Mouse (Mus musculus) liver, embryonic 13.5 days (tissue): ENCODE data around the gene Ttc22. TPM values are rescaled to one million over a fixed set of nuclear protein-coding genes. Genes with fewer than 3 reads are reported as not detected.
A peak's percentile ranks its signal among the peaks of the same experiment; 100 is the strongest.

ENCODE experiments used
- ATAC-seq: fragments of 200-750 bp; cut with Nextera tagmentation; 2 replicates; pipeline ENCODE4 v1.8.0; 2017; ENCODE audit warnings: low read depth, mild to moderate bottlenecking, moderate number of reproducible peaks, moderate library complexity
- DNase-seq: peaks from one replicate; pipeline ENCODE4 v3.0.0; 2022
- H3K27ac ChIP-seq: fragments of 300-500 bp; sonication (generic); 2 replicates; pipeline ENCODE4 v1.5.1; 2015; ENCODE audit warnings: moderate library complexity, mild to moderate bottlenecking, inconsistent platforms
- H3K27me3 ChIP-seq: fragments of 300-500 bp; sonication (generic); 2 replicates; pipeline ENCODE4 v1.6.1; 2015; ENCODE audit warnings: mild to moderate bottlenecking, inconsistent platforms
- H3K36me3 ChIP-seq: fragments of 300-500 bp; sonication (generic); 2 replicates; pipeline ENCODE4 v1.6.1; 2015; ENCODE audit warnings: mild to moderate bottlenecking, inconsistent platforms
- H3K4me1 ChIP-seq: fragments of 300-500 bp; sonication (generic); replicated peaks from 2 replicates; pipeline ENCODE4 v1.6.1; 2015; ENCODE audit warnings: inconsistent platforms
- H3K4me2 ChIP-seq: fragments of 300-500 bp; sonication (generic); 2 replicates; pipeline ENCODE4 v1.6.1; 2015; ENCODE audit warnings: inconsistent platforms, mild to moderate bottlenecking, moderate library complexity
- H3K4me3 ChIP-seq: fragments of 300-500 bp; sonication (generic); replicated peaks from 2 replicates; pipeline ENCODE4 v1.5.1; 2015; ENCODE audit warnings: mild to moderate bottlenecking, inconsistent platforms
- H3K9ac ChIP-seq: fragments of 300-500 bp; sonication (generic); 2 replicates; pipeline ENCODE4 v1.6.1; 2015; ENCODE audit warnings: mild to moderate bottlenecking, inconsistent platforms
- H3K9me3 ChIP-seq: fragments of 300-500 bp; sonication (generic); replicated peaks from 2 replicates; pipeline ENCODE4 v1.6.1; 2016; ENCODE audit warnings: inconsistent platforms
- WGBS: fragments of 180-500 bp; shearing (Covaris S2); methylation state at CpG from one replicate; pipeline ENCODE4 v1.1.7; 2015; ENCODE audit not compliant: insufficient replicate concordance; 5-methylcytosine and 5-hydroxymethylcytosine counted together
- polyA plus RNA-seq: library from polyadenylated mRNA; unstranded; fragments of >200 nt; fragmentation: Nextera tagmentation; extraction: Ambion mirVana; gene quantifications from 2 replicates; pipeline ENCODE4 v1.2.1, GENCODE M21; 2015

Gene Ttc22
- polyA plus RNA-seq, 1 experiment from 2014 or later, result 0.03 TPM

GRCm38 (mm10) chr4:106633281-106634085 is 11.3 kb downstream of the Ttc22 start:
- Histone ChIP-seq H3K27ac (no peak overlapping the region), H3K27me3 (peaks cover 20% of the 10 kb centered on the region), H3K4me2 (no peak overlapping the region), H3K36me3 (no peaks in the 10 kb centered on the region), H3K9ac (no peak overlapping the region), H3K9me3 (no peaks in the 10 kb centered on the region), H3K4me3 (no peak overlapping the region), H3K4me1 (no peaks in the 10 kb centered on the region)
- DNase-seq, result no peak
- no peak for ATAC-seq
- WGBS, result 36% methylated on average over 8 of the region's 8 CpGs

- H3K4me3 ChIP-seq, result no peak overlapping the region
- no peaks in the 10 kb centered on the region for H3K9me3 ChIP-seq
- H3K36me3 ChIP-seq, result no peaks in the 10 kb centered on the region
- H3K4me2 ChIP-seq, result no peak overlapping the region
- H3K27ac ChIP-seq, result no peak overlapping the region
- 37% methylated on average over 9 of the region's 9 CpGs for WGBS
- ATAC-seq (no peak), DNase-seq (no peak)
- no peak overlapping the region for H3K9ac ChIP-seq
- peaks cover 20% of the 10 kb centered on the region for H3K27me3 ChIP-seq
- no peaks in the 10 kb centered on the region for H3K4me1 ChIP-seq
Measured at GRCm38 (mm10) chr4:106634086-106634479, 11.9 kb downstream of the Ttc22 start.

- WGBS, result 21% methylated on average over 8 of the region's 8 CpGs
- H3K4me2 ChIP-seq, result no peak overlapping the region
- no peaks in the 10 kb centered on the region for H3K36me3 ChIP-seq
- no peak overlapping the region for H3K9ac ChIP-seq
- H3K4me1 ChIP-seq, result 0 out of 2 replicates have a peak, but pooled peaks cover 3% of the 10 kb centered on the region
- H3K27me3 ChIP-seq, result peaks cover 13% of the 10 kb centered on the region
- DNase-seq (no peak), ATAC-seq (no peak)
- H3K4me3 ChIP-seq, result no peak overlapping the region
- H3K9me3 ChIP-seq, result no peaks in the 10 kb centered on the region
- H3K27ac ChIP-seq, result no peak overlapping the region
Measured at GRCm38 (mm10) chr4:106643483-106644217, 21.4 kb downstream of the Ttc22 start.

- DNase-seq, result no peak
- ATAC-seq, result no peak
- no peak overlapping the region for H3K9ac ChIP-seq
- no peak overlapping the region for H3K4me2 ChIP-seq
- WGBS, result 60% methylated on average over 6 of the region's 6 CpGs
- peaks cover 18% of the 10 kb centered on the region for H3K27me3 ChIP-seq
- no peaks in the 10 kb centered on the region for H3K9me3 ChIP-seq
- no peak overlapping the region for H3K4me3 ChIP-seq
- no peak overlapping the region for H3K27ac ChIP-seq
- H3K36me3 ChIP-seq, result no peaks in the 10 kb centered on the region
- 0 out of 2 replicates have a peak, but pooled peaks cover 3% of the 10 kb centered on the region for H3K4me1 ChIP-seq
Measured at GRCm38 (mm10) chr4:106644218-106644610, 22.0 kb downstream of the Ttc22 start.

- H3K4me1 ChIP-seq, result 0 out of 2 replicates have a peak, but pooled peaks cover 3% of the 10 kb centered on the region
- ATAC-seq (no peak), DNase-seq (no peak)
- H3K27ac ChIP-seq, result no peak overlapping the region
- H3K4me2 ChIP-seq, result no peak overlapping the region
- H3K9ac ChIP-seq, result no peak overlapping the region
- no peak overlapping the region for H3K4me3 ChIP-seq
- WGBS, result 60% methylated on average over 5 of the region's 5 CpGs
- no peaks in the 10 kb centered on the region for H3K9me3 ChIP-seq
- peaks cover 18% of the 10 kb centered on the region for H3K27me3 ChIP-seq
- no peaks in the 10 kb centered on the region for H3K36me3 ChIP-seq
Measured at GRCm38 (mm10) chr4:106645797-106646196, 23.6 kb downstream of the Ttc22 start.

GRCm38 (mm10) chr4:106647137-106647536 is 24.9 kb downstream of the Ttc22 start:
- ATAC-seq, result no peak
- Histone ChIP-seq H3K4me3 (no peak overlapping the region), H3K4me2 (no peak overlapping the region), H3K36me3 (no peaks in the 10 kb centered on the region), H3K27ac (no peak overlapping the region), H3K9ac (no peak overlapping the region), H3K9me3 (no peaks in the 10 kb centered on the region), H3K4me1 (peaks cover 13% of the 10 kb centered on the region), H3K27me3 (peaks cover 18% of the 10 kb centered on the region)
- 75% methylated on average over 6 of the region's 6 CpGs for WGBS
- no peak for DNase-seq

- peaks cover 18% of the 10 kb centered on the region for H3K27me3 ChIP-seq
- H3K4me3 ChIP-seq, result peak within 1 kb of the TSS; percentile 68
- peak; percentile 96 for DNase-seq
- H3K9ac ChIP-seq, result peak within 1 kb of the TSS; percentile 73
- H3K36me3 ChIP-seq, result peaks cover 24% of the 10 kb centered on the region
- 2% methylated on average over 40 of the region's 40 CpGs for WGBS
- H3K4me2 ChIP-seq, result peak within 1 kb of the TSS; percentile 84
- peak; percentile 97 for ATAC-seq
- H3K9me3 ChIP-seq, result no peaks in the 10 kb centered on the region
- H3K27ac ChIP-seq, result peak within 1 kb of the TSS; percentile 40; the same call in 1 of the 2 replicates
- H3K4me1 ChIP-seq, result peaks cover 15% of the 10 kb centered on the region
Measured at GRCm38 (mm10) chr4:106650833-106651527, 28.7 kb downstream of the Ttc22 start, which contains the start of gene Pars2. TSS of gene Pars2 (plus strand) at chr4:106651069.

- no peak for DNase-seq
- H3K9me3 ChIP-seq, result no peaks in the 10 kb centered on the region
- ATAC-seq, result no peak
- H3K27ac ChIP-seq, result no peak overlapping the region
- peaks cover 15% of the 10 kb centered on the region for H3K4me1 ChIP-seq
- no peak overlapping the region for H3K9ac ChIP-seq
- H3K27me3 ChIP-seq, result peaks cover 14% of the 10 kb centered on the region
- H3K4me3 ChIP-seq, result no peak overlapping the region
- no peak overlapping the region for H3K4me2 ChIP-seq
- WGBS, result 59% methylated on average over 3 of the region's 3 CpGs
- peaks cover 27% of the 10 kb centered on the region for H3K36me3 ChIP-seq
Measured at GRCm38 (mm10) chr4:106652546-106652945, 30.3 kb downstream of the Ttc22 start.

GRCm38 (mm10) chr4:106653051-106653450 is 30.8 kb downstream of the Ttc22 start:
- no peak for ATAC-seq
- peaks cover 11% of the 10 kb centered on the region; the same call in 1 of the 2 replicates for H3K27me3 ChIP-seq
- H3K27ac ChIP-seq, result no peak overlapping the region
- H3K36me3 ChIP-seq, result peaks cover 31% of the 10 kb centered on the region
- no peak overlapping the region for H3K4me2 ChIP-seq
- no peaks in the 10 kb centered on the region for H3K9me3 ChIP-seq
- H3K9ac ChIP-seq, result no peak overlapping the region
- no peak for DNase-seq
- 90% methylated on average over 15 of the region's 15 CpGs for WGBS
- H3K4me1 ChIP-seq, result peaks cover 15% of the 10 kb centered on the region
- no peak overlapping the region for H3K4me3 ChIP-seq

GRCm38 (mm10) chr4:106655681-106656080 is 33.4 kb downstream of the Ttc22 start:
- Histone ChIP-seq H3K9ac (no peak overlapping the region), H3K4me1 (peaks cover 15% of the 10 kb centered on the region), H3K9me3 (no peaks in the 10 kb centered on the region), H3K4me3 (no peak overlapping the region), H3K4me2 (no peak overlapping the region), H3K36me3 (peaks cover 48% of the 10 kb centered on the region), H3K27ac (no peak overlapping the region), H3K27me3 (no peaks in the 10 kb centered on the region)
- WGBS, result 81% methylated on average over 10 of the region's 10 CpGs
- ATAC-seq (no peak), DNase-seq (no peak)

- Histone ChIP-seq H3K27me3 (no peaks in the 10 kb centered on the region), H3K27ac (no peak overlapping the region), H3K4me3 (no peak overlapping the region), H3K36me3 (peaks cover 99% of the 10 kb centered on the region), H3K4me2 (no peak overlapping the region), H3K9ac (no peak overlapping the region), H3K4me1 (no peaks in the 10 kb centered on the region), H3K9me3 (no peaks in the 10 kb centered on the region)
- DNase-seq, result no peak
- ATAC-seq, result no peak
- 85% methylated on average over 5 of the region's 5 CpGs for WGBS
Measured at GRCm38 (mm10) chr4:106663956-106664470, 41.8 kb downstream of the Ttc22 start.
